Mouse (Mus musculus): ENCODE measurements around the gene Tmem56.
A peak's percentile ranks its signal among the peaks of the same experiment; 100 is the strongest.

Gene Tmem56

GRCm38 (mm10) chr3:121277557-121277956 is 5.3 kb downstream of the Tmem56 start:
- DNase-seq (ENCODE audit: low spot score), result no peak

GRCm38 (mm10) chr3:121277009-121277408 is 5.9 kb downstream of the Tmem56 start:
- DNase-seq (ENCODE audit: low spot score), result no peak

DNA sequence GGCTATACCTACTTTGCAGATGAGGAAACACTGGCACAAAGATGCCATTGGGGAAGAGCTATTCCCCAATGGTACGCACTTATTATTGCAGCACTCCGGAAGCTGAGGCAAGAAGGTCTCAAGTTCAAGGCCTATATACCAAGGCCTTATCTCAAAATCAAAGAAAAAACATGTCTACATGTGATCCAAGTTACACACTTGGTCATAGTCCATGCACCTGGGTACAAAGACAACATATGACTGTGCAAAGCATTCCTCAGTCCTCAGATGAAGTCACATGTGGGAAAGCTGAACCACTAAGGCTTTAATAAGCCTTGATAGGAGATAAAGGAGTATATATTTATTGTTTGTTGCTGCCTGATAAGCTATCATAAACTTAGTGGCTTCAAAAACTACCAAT is 8.9 kb downstream of the Tmem56 start:
- DNase-seq (ENCODE audit: low spot score), result no peak

DNA sequence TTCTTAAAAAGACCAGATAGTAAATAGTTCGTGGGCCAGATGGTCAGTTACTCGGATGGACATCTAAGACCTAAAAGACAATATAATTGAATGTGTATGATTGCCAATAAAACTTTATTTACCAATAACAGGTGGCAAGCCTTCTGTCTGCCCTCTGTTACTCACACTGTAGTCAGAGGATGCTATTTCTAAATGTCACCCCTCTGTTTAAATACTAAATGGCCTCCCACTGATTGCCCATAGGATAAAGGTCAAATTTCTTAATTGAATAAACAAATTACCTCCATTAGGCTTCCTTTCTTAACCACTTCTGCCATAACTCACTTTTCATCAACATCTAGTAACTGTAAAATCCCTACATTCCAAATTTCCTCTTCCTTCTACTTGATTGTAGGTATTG is 10.3 kb downstream of the Tmem56 start:
- no peak for DNase-seq (ENCODE audit: low spot score)

DNA sequence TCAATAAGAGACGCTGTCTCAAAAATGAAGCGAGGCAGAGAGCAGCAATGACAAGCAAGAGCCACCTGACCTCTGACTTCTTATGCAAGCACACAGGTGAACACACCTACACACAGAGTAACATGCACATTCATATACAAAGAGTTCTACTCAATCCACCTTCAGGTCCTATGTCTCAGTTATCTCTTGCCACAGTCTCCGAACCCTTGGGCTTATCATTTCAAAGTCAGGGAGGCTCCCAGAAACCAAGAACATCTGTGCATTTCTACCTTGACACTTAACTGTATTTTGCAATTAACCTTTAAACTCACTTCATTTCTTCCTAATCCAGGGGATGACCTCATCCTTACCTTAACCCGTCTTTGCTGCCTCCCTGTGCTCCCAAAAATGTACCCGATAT is 15.6 kb downstream of the Tmem56 start:
- no peak for DNase-seq (ENCODE audit: low spot score)

GRCm38 (mm10) chr3:121264242-121264641 is 18.7 kb downstream of the Tmem56 start:
- DNase-seq (ENCODE audit: low spot score), result peak; percentile 11

- peak; percentile 41 for DNase-seq (ENCODE audit: low spot score)
Observed at GRCm38 (mm10) chr3:121263205-121263548, 19.7 kb downstream of the Tmem56 start.

- DNase-seq (ENCODE audit: low spot score), result peak; percentile 47
Observed at GRCm38 (mm10) chr3:121262521-121263204, 20.2 kb downstream of the Tmem56 start.

- no peak for DNase-seq (ENCODE audit: low spot score)
Observed at GRCm38 (mm10) chr3:121261939-121262520, 20.9 kb downstream of the Tmem56 start.

DNA sequence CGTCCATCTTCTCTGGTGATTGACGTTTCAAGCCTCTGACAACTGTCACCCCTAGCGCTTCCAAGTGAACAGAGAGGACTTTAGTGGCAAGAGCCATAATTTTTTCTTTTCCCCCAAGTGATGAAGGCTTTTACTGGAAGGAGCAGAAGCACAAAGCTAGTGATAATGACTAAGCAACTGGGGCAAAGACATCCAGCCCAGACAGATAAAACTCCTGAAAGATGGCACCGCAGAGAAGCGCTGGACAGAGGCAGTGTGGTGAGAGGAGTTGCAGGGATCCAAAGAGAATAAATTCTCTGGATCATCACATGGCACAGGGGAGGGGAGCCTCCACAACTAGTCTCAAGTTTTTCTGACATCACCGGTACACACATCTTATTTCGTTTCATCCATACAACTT is 21.6 kb downstream of the Tmem56 start:
- DNase-seq (ENCODE audit: low spot score), result no peak

DNA sequence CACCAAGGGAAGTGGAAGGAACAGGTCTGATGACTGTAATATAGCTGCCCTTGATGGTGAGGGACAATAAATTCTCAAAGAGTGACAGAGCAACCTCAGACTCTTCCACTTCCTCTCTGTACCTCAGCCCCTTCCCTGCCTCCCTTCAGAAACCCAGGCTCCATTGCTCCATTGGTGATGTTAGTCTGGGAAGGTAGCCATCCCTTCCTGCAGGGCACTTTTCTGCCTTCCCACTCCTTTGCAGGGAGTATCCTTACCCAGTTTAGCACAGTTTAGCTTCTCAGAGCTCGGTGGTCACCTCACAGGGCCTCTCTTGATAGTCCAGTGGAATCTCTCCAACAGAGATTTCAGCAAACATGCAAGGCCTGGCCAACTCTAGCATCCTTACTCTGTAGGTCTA is 22.1 kb downstream of the Tmem56 start:
- no peak for DNase-seq (ENCODE audit: low spot score)

DNA sequence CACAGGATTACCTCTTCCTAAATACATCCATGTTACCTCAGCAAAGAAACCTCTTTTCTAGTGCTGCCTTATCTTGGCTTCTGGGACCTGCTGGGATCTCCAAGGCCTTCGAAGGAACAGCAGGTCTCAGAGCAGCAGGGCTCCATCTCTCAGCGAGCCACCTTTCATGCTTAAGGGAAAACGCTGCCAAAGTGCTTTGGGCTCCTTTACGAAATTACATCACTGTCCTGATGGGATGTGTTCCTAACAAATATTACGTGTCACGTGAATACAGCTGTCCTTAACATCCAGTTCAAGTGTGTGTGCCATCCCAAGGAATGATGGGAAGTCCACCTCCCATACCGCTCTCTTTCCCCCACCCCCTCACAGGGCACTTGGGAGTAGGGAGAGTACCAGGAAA is 22.9 kb downstream of the Tmem56 start:
- no peak for DNase-seq (ENCODE audit: low spot score)

DNA sequence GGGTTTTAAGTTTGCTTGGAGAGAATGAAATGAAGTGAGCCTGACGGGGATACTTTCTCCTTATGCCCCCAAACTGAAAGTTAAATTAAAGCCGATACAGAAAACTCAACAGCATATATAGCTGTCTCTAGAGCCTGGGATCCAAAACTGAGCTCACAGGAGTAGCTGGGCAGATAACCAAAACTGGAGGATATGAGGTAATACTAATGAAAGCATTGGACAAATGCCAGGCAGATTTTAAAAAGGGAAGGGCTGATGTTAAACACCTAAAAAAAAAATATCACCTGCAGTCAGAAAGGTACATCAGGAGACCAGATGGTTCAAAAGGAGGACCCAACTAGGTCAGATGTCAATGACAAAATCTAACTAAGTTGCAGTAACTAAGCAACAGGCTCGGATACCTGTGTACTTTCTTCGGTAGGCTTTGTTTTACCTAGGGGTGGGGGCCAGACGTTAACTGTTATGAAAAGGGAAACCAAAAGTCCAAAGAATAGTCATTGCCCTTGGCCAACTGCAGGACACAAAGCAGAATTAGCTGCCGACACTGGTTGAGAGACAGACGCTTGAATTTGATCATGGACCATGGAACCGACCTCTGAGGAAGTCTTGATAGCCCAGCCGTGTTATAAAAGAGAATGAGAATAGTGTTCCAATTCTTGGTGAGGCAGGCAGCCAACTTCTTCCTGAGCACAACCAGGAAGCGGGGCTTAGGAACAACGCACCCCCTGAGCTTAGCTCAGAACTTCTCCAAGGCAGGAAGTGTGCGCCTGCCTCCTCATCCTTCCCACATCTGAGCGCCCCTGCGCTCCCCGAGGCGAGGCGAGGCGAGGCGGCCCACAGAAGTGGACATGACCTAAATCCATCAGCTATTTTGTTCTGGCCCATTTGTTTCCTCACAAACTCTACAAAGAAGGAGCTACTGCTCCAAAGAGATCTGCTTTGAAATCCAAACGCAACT is 24.1 kb downstream of the Tmem56 start:
- no peak for DNase-seq (ENCODE audit: low spot score)

GRCm38 (mm10) chr3:121257418-121257817 is 25.5 kb downstream of the Tmem56 start:
- DNase-seq (ENCODE audit: low spot score), result no peak

DNA sequence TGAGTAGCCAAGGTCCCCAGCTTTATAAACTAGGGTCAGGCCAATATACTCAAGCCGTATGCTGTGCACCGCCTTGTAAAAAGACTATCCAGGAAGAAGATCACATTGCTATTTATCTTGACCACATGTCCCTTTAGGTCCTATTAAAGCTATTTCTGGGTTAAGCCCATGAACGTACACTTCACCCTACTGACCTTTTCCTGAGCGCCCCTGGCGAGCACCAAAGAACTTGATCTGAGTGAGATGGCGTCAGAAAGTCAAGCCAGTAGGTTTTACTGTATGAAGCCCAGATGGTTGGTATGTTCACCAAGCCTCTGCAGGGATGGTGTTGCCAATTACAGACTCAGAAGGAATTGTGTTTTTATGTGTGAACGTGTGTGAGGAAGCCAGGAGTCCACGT is 26.8 kb downstream of the Tmem56 start:
- no peak for DNase-seq (ENCODE audit: low spot score)

- no peak for DNase-seq (ENCODE audit: low spot score)
Observed at GRCm38 (mm10) chr3:121255501-121255900, 27.4 kb downstream of the Tmem56 start.

DNA sequence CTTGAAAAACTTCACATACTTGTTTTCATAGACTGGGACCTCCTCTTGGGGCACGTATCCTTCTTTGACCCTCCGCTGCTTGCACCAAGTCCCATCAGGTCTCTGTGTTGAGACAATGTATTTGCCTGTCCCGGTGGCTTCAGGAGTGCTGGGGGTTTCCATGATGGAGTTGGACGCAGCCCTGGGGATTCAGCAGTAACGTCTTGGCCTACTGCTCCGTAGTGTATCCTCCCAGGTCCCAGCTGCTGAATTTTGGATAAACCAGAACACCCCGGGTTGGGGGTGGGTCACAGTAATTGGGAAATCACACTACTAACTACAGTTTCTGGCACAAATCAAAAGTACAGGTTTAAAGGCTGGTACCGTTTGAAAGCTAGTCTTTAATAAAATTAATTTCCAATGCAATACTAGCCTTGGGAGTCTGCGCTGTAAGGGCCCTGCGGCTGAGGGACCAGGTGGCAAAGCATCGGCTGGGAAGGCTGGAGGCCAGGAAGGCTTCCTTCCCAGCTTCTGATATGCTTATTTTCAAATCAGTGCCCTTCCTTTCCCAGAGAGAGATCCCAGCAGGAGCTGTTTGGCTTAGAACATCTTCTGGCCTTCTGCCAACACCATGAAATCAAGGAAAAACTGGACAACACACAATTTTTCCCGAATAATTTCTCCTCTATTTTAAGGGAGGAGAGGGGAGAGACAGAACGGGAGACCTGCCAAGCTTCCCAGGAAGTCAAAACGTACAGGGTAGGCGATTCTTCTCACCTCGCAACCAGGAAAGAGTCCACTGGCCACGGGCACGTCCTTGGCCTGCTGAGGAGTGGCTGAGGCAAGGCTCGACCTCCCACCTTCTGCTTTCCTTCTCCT is 32.1 kb downstream of the Tmem56 start:
- DNase-seq (ENCODE audit: low spot score), result no peak

DNA sequence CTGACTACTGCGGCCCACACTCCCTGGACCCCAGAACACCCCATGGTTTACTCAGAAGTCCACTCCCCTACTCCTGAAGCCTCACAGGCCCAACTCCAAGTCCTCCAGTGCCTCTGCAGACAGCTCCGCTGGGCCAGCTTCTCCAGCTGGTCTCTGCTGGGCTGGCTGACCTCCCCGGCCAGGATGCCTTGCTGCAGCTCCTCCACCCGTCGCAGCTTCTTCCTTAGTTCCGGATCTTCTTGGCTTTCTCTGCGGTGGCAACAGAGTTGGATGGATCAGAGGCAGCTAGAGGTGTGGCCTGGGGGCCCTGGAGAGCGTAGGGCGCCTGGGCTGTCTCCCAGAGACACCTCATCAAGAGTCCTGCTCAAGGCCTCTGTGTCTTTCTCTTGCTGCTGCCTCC is 32.9 kb downstream of the Tmem56 start:
- no peak for DNase-seq (ENCODE audit: low spot score)

GRCm38 (mm10) chr3:121242941-121243340 is 40.0 kb downstream of the Tmem56 start:
- DNase-seq (ENCODE audit: low spot score), result no peak

DNA sequence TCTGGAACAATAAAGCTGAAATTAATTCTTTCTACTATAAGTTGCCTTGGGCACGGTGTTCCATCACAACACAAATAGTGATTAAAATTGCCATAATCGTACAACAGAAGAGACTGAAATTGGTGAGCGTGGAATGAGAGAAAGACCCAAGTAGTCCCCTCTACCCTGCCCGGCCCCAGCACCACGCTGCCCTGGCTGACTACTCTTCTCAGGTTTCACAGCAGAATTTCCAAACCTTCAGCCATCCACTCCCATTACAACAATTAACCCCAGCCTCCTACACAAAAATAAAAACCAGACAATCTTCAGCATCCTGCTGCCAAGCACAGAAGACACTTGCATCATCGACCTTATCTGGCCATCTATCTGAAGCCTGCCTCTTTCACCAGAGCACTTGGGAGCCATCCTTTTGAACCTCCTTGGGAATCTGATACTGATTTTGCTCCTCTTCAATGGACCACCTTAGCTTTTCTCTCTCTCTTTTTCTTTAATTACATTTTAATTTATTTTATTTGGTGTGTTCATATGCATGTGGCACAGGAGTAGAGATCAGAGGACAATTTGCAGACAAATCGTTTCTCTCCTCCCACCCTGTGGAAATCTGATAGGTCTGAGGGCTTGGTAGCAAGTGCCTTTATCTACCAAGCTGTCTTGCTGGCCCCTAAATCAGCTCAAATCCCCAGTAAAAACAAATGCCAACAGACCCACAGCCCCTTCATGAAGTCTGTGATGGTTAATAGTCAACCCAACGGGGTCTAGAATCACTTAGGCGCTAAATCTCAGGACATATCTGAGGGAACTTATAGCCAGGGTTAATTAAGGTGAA is 40.6 kb downstream of the Tmem56 start:
- DNase-seq (ENCODE audit: low spot score), result peak; percentile 26

GRCm38 (mm10) chr3:121240362-121241040 is 42.4 kb downstream of the Tmem56 start:
- peak; percentile 39 for DNase-seq (ENCODE audit: low spot score)
